Mouse (Mus musculus) brain, adult 2 months (tissue): ENCODE measurements around the gene Cldn10.
"Not testable (repeated sequence)": the region's sequence is repeated elsewhere in the genome, so short reads cannot be mapped to it uniquely, and the experiment has no call there.

Experiments used
- DNase-seq: peaks from one replicate; pipeline ENCODE4 v3.0.0; 2011; ENCODE audit warnings: low read depth, low spot score

The Cldn10 gene

GRCm38 (mm10) chr14:118787621-118788020 is at the start of gene Cldn10:
Cldn10 (plus strand) TSS chr14:118787908.
- DNase-seq, result no peak

GRCm38 (mm10) chr14:118741780-118742179 is 45.9 kb upstream of the Cldn10 start:
- DNase-seq, result no peak

GRCm38 (mm10) chr14:118742862-118743261 is 44.8 kb upstream of the Cldn10 start:
- DNase-seq, result no peak

- DNase-seq, result no peak
Observed at GRCm38 (mm10) chr14:118749068-118749467, 38.6 kb upstream of the Cldn10 start.

GRCm38 (mm10) chr14:118749715-118750114 is 38.0 kb upstream of the Cldn10 start:
- no peak for DNase-seq

- peak; percentile 63 for DNase-seq
Observed at GRCm38 (mm10) chr14:118750505-118751192, 37.1 kb upstream of the Cldn10 start.

- DNase-seq, result no peak
Observed at GRCm38 (mm10) chr14:118751193-118751753, 36.4 kb upstream of the Cldn10 start.

GRCm38 (mm10) chr14:118756015-118756414 is 31.7 kb upstream of the Cldn10 start:
- peak; percentile 37 for DNase-seq

- DNase-seq, result no peak
Observed at GRCm38 (mm10) chr14:118756566-118756965, 31.1 kb upstream of the Cldn10 start.

GRCm38 (mm10) chr14:118763362-118763761 is 24.3 kb upstream of the Cldn10 start:
- DNase-seq, result not testable (repeated sequence)

GRCm38 (mm10) chr14:118763917-118764495 is 23.7 kb upstream of the Cldn10 start:
- DNase-seq, result no peak

GRCm38 (mm10) chr14:118765306-118765705 is 22.4 kb upstream of the Cldn10 start:
- DNase-seq, result peak; percentile 15

- DNase-seq, result no peak
Observed at GRCm38 (mm10) chr14:118765951-118766350, 21.8 kb upstream of the Cldn10 start.

GRCm38 (mm10) chr14:118766368-118766767 is 21.3 kb upstream of the Cldn10 start:
- DNase-seq, result no peak

GRCm38 (mm10) chr14:118767673-118768353 is 19.9 kb upstream of the Cldn10 start:
- peak; percentile 88 for DNase-seq

GRCm38 (mm10) chr14:118768354-118768713 is 19.4 kb upstream of the Cldn10 start:
- no peak for DNase-seq

- DNase-seq, result no peak
Observed at GRCm38 (mm10) chr14:118773668-118774067, 14.0 kb upstream of the Cldn10 start.

- DNase-seq, result peak; percentile 28
Observed at GRCm38 (mm10) chr14:118774507-118775428, 12.9 kb upstream of the Cldn10 start.

GRCm38 (mm10) chr14:118775554-118775953 is 12.2 kb upstream of the Cldn10 start:
- DNase-seq, result no peak

- no peak for DNase-seq
Observed at GRCm38 (mm10) chr14:118776372-118776771, 11.3 kb upstream of the Cldn10 start.

GRCm38 (mm10) chr14:118777478-118777877 is 10.2 kb upstream of the Cldn10 start:
- no peak for DNase-seq
